Mouse (Mus musculus) kidney, adult 2 months (tissue): Measurements from ENCODE around the gene Map2k6. TPM values are rescaled to one million over a fixed set of nuclear protein-coding genes. Genes with fewer than 3 reads are reported as not detected.

Source experiments
- DNase-seq: peaks from one replicate; pipeline ENCODE4 v3.0.0; 2021
- H3K27ac ChIP-seq: fragments of 200-500 bp; 2 replicates; pipeline ENCODE4 v1.5.1; 2012; ENCODE audit warnings: low read depth, low read length, control low read depth, inconsistent platforms; ENCODE audit not compliant: insufficient read depth
- H3K27me3 ChIP-seq: fragments of 200-500 bp; replicated peaks from 2 replicates; pipeline ENCODE4 v1.6.1; 2012; ENCODE audit warnings: mild to moderate bottlenecking, moderate library complexity, low read length, inconsistent platforms; ENCODE audit not compliant: control insufficient read depth, insufficient read depth
- H3K36me3 ChIP-seq: fragments of 200-500 bp; 2 replicates; pipeline ENCODE4 v1.6.1; 2012; ENCODE audit warnings: mild to moderate bottlenecking, moderate library complexity, low read length, inconsistent platforms; ENCODE audit not compliant: control insufficient read depth, insufficient read depth
- H3K4me1 ChIP-seq: fragments of 200-500 bp; 2 replicates; pipeline ENCODE4 v1.6.1; 2011; ENCODE audit warnings: low read length; ENCODE audit not compliant: control insufficient read depth, insufficient read depth
- H3K4me3 ChIP-seq: fragments of 200-500 bp; 2 replicates; pipeline ENCODE4 v1.5.1; 2011; ENCODE audit warnings: mild to moderate bottlenecking, low read depth, low read length, control low read depth; ENCODE audit not compliant: insufficient read depth
- CTCF ChIP-seq: fragments of 200-500 bp; conservative IDR thresholded peaks from 2 replicates; pipeline ENCODE4 v1.5.1; 2011; ENCODE audit warnings: low read depth, mild to moderate bottlenecking, control low read depth, low read length, moderate library complexity, mixed read lengths; ENCODE audit not compliant: insufficient read depth, insufficient read length
- POLR2A ChIP-seq: fragments of 200-500 bp; IDR thresholded peaks from one replicate; pipeline ENCODE4 v1.6.1; 2011; ENCODE audit warnings: low read depth, low read length, control low read depth
- WGBS: fragments of 180-500 bp; shearing (Covaris S2); methylation state at CpG from one replicate; pipeline ENCODE4 v1.1.7; 2018; 5-methylcytosine and 5-hydroxymethylcytosine counted together
- polyA plus RNA-seq: library from polyadenylated mRNA; depleted of rRNA; stranded (reverse); fragments of >200 nt; gene quantifications from 2 replicates; pipeline ENCODE4 v1.2.3, GENCODE M21; 2012

The Map2k6 gene
- polyA plus RNA-seq, 1 experiment = 6.6 TPM

GRCm38 (mm10) chr11:110485081-110485480 lies 86.2 kb downstream of the Map2k6 start:
- TF ChIP-seq POLR2A (no peak), CTCF (no peak)
- Histone ChIP-seq H3K4me1 (peaks cover 24% of the 10 kb centered on the region), H3K4me3 (no peak overlapping the region), H3K36me3 (no peaks in the 10 kb centered on the region; the same call in 1 of the 2 replicates), H3K27me3 (no peaks in the 10 kb centered on the region), H3K27ac (peak overlapping the region; percentile 71)
- 38% methylated on average over 6 of the region's 6 CpGs for WGBS
- DNase-seq = peak; percentile 73

GRCm38 (mm10) chr11:110487796-110488195 lies 88.9 kb downstream of the Map2k6 start:
- Histone ChIP-seq H3K4me3 (no peak overlapping the region), H3K27ac (no peak overlapping the region), H3K36me3 (peaks cover 2% of the 10 kb centered on the region; the same call in 1 of the 2 replicates), H3K27me3 (no peaks in the 10 kb centered on the region), H3K4me1 (peaks cover 11% of the 10 kb centered on the region)
- TF ChIP-seq CTCF = no peak
- no peak for TF ChIP-seq POLR2A
- 68% methylated on average over 6 of the region's 6 CpGs for WGBS
- peak; percentile 91 for DNase-seq

DNA sequence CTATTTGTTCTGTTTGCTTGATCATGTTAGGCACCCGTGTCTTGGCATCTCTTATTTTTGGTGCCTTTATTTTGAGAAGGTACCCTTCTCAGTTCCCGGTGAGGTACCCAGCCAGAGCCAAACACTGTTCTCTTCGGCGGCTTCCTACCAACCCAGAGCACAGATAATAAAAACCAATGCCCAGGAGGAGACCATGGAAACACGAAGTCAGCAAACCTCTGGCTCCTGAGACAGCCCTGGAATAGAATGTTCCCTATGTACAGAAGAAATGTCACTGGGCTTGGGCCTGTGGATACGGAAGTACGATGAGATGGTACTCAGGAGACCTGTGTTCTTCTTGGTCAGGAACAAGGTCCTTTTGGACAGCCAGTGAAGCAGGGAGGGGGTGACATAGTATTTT lies 89.4 kb downstream of the Map2k6 start:
- H3K27ac ChIP-seq = no peak overlapping the region

DNA sequence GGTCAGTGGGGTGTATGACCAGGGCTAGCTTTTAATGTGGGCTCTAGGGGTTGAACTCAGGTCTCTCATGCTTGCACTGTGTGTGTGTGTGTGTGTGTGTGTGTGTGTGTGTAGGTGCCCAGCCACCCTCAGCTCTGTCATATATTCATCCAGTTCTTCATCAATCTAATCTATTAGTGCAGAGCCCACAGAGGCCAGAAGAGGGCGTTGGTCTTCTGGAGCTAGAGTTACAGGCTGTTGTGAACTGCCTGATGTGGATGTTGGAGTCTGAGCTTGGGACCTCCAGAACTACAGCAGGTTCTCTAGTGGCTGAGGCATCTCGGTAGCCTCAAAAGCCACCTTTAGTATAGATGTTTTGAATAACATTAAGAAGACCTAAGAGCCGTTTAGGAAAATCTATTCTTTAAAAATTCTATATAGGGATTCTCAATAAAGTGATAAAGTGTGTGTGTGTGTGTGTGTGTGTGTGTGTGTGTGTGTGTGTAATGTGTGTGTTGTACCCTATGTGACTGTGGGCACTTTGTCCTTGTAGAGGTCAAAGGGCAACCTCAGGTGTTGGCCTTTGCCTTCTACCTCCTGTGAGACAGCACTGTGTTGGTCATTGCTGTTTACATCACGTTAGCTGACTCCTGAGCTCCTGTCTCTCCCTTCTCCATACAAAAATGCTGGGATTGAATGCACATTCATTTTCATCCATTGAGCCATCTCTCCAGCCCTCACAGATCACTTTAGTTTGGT lies 96.6 kb downstream of the Map2k6 start:
- Histone ChIP-seq H3K36me3 (peaks cover 11% of the 10 kb centered on the region), H3K27ac (no peak overlapping the region), H3K27me3 (no peaks in the 10 kb centered on the region), H3K4me1 (peaks cover 3% of the 10 kb centered on the region; the same call in 1 of the 2 replicates), H3K4me3 (no peak overlapping the region)
- 75% methylated on average over 4 of the region's 4 CpGs for WGBS
- DNase-seq = peak; percentile 23
- peak; percentile 24; the same call in 1 of the 2 replicates for TF ChIP-seq CTCF
- no peak for TF ChIP-seq POLR2A

More for the DNA sequence above, 89.4 kb downstream of the Map2k6 start:
- H3K4me1 ChIP-seq = peaks cover 7% of the 10 kb centered on the region
- DNase-seq = no peak
- H3K27me3 ChIP-seq = no peaks in the 10 kb centered on the region
- TF ChIP-seq CTCF (no peak), POLR2A (no peak)
- WGBS = 90% methylated on average over 7 of the region's 7 CpGs
- peaks cover 7% of the 10 kb centered on the region for H3K36me3 ChIP-seq
- H3K4me3 ChIP-seq = no peak overlapping the region

- Histone ChIP-seq H3K4me1 (peaks cover 3% of the 10 kb centered on the region; the same call in 1 of the 2 replicates), H3K4me3 (no peak overlapping the region), H3K27me3 (no peaks in the 10 kb centered on the region), H3K36me3 (peaks cover 10% of the 10 kb centered on the region), H3K27ac (no peak overlapping the region)
- TF ChIP-seq CTCF (peak; percentile 78), POLR2A (no peak)
- peak; percentile 73 for DNase-seq
- WGBS = 50% methylated on average over 12 of the region's 12 CpGs
Observed at GRCm38 (mm10) chr11:110496061-110496446, 97.1 kb downstream of the Map2k6 start.

GRCm38 (mm10) chr11:110497743-110498142 lies 98.8 kb downstream of the Map2k6 start:
- peaks cover 10% of the 10 kb centered on the region for H3K36me3 ChIP-seq
- H3K27ac ChIP-seq = no peak overlapping the region
- H3K27me3 ChIP-seq = no peaks in the 10 kb centered on the region
- TF ChIP-seq POLR2A (no peak), CTCF (no peak)
- H3K4me3 ChIP-seq = no peak overlapping the region
- WGBS = 92% methylated on average over 8 of the region's 8 CpGs
- DNase-seq = no peak
- peaks cover 3% of the 10 kb centered on the region; the same call in 1 of the 2 replicates for H3K4me1 ChIP-seq

GRCm38 (mm10) chr11:110498651-110499213 lies 99.8 kb downstream of the Map2k6 start:
- Histone ChIP-seq H3K27ac (0 out of 2 replicates have a peak overlapping the region, but pooled peaks have one; percentile 0), H3K4me1 (peaks cover 3% of the 10 kb centered on the region; the same call in 1 of the 2 replicates), H3K27me3 (no peaks in the 10 kb centered on the region), H3K4me3 (no peak overlapping the region), H3K36me3 (peaks cover 3% of the 10 kb centered on the region)
- peak; percentile 81 for DNase-seq
- 18% methylated on average over 6 of the region's 6 CpGs for WGBS
- TF ChIP-seq CTCF = peak; percentile 62
- no peak for TF ChIP-seq POLR2A
